Mouse (Mus musculus): Measurements from ENCODE around the gene Cdk5rap3.

- TF ChIP-seq POLR2A (IDR thresholded peaks at IDR 0.05; ENCODE audit: control insufficient read depth, extremely low read depth, insufficient read depth, low read length, poor library complexity): no peak
- TF ChIP-seq CTCF (IDR thresholded peaks at IDR 0.05; ENCODE audit: borderline replicate concordance, control insufficient read depth, extremely low read depth, insufficient read depth, low read length, poor library complexity): no peak
These were observed 15.0 kb downstream of the Cdk5rap3 start for GRCm38 (mm10) chr11:96901332-96901731.
